22 mouse cellular contexts compared by ENCODE assay signal in the genomic region with DNA sequence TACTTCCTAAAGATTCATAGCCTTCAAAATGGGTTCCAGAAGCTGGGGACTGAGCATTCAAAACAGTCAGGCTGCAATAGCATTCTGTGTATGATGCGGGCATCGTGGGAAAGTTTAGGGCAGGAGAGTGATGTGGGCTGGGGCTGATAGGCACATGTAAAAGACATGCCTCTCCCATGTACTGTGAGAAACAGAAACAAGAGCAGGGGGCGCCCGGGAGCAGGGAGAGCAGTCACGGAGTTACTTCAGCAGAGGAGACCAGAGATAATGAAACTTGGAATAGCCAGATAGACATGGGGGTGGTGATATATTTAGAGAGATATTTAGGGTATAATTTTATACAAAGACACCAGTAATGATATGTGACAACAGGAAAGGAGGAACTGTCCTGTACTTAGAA. TPM values are rescaled to one million over a fixed set of nuclear protein-coding genes. Genes with fewer than 3 reads are reported as not detected.
"Had no signal": no experiment of that assay in that cellular context is flagged by ENCODE, and none has a peak within 500 bp of the region (broad histone marks: within the 10 kb centered on the region; RNA-seq: fewer than 3 reads in every experiment).

No protein-coding gene starts in this region.

- H3K27ac ChIP-seq: limb, embryonic 13.5 days; macrophage; stomach, postnatal 0 days had no signal

- H3K4me2 ChIP-seq: limb, embryonic 13.5 days; lung, embryonic 14.5 days; midbrain, embryonic 11.5 days had no signal

- ATAC-seq: inflammation-experienced regulatory T-cells, adult 6 months; intestine, embryonic 16.5 days; lung, postnatal 0 days had no signal

- H3K9me3 ChIP-seq: limb, embryonic 13.5 days had no signal

- DNase-seq: kidney, adult 2 months; kidney, postnatal 10 days; kidney, postnatal 36 days; left cerebral cortex, postnatal 4 days; lung, embryonic 14.5 days; midbrain, embryonic 14.5 days; thymus, adult 2 months; thymus, postnatal 14 days; thymus, postnatal 4 days had no signal

- H3K9ac ChIP-seq: limb, embryonic 13.5 days; lung, embryonic 14.5 days had no signal

- H3K4me1 ChIP-seq: limb, embryonic 13.5 days had no signal

- H3K4me3 ChIP-seq: limb, embryonic 13.5 days; megakaryocyte, embryonic 14.5 days had no signal

- H3K36me3 ChIP-seq: limb, embryonic 13.5 days had no signal

- H3K27me3 ChIP-seq: limb, embryonic 13.5 days had no signal

RNA-seq across cellular contexts. Expression of a gene that starts 39.9 kb away (rescaled TPM):
- total RNA-seq: liver, adult 2 months; midbrain, postnatal 0 days had no signal
- polyA plus RNA-seq: intestine, embryonic 16.5 days; kidney, adult 2 months; limb, embryonic 13.5 days; liver, adult 2 months; lung, embryonic 14.5 days; midbrain, embryonic 14.5 days; midbrain, postnatal 0 days; neural tube, embryonic 11.5 days; neural tube, embryonic 14.5 days; spleen, adult 2 months; thymus, adult 2 months had no signal
